Comparison of ENCODE assay signal across 24 mouse cellular contexts in genomic region chr11:32573669-32574068, GRCm38 (mm10). TPM values are rescaled to one million over a fixed set of nuclear protein-coding genes. Genes with fewer than 3 reads are reported as not detected.
DNase-seq lines count a peak whose midpoint lies in the region; ATAC-seq and TF ChIP-seq lines count a peak whose summit lies in the region.
"Had no signal": no experiment of that assay in that cellular context is flagged by ENCODE, and none has a peak within 500 bp of the region (broad histone marks: within the 10 kb centered on the region; RNA-seq: fewer than 3 reads in every experiment).

No protein-coding gene starts in this region.

- peak overlapping the region; percentile 77 for H3K27ac ChIP-seq in cerebellum, adult 2 months (ENCODE audit: insufficient read depth, low read length)
- no peak overlapping the region for H3K27ac ChIP-seq in embryonic facial prominence, embryonic 10.5 days (replicated peaks)

- H3K9me3 ChIP-seq in embryonic facial prominence, embryonic 10.5 days: no peaks in the 10 kb centered on the region
- H3K9me3 ChIP-seq: G1E had no signal

- TF ChIP-seq POLR2A in cerebellum, adult 2 months (IDR thresholded peaks at IDR 0.05; ENCODE audit: borderline replicate concordance, insufficient read depth, low read length): no peak

- H3K36me3 ChIP-seq in embryonic facial prominence, embryonic 10.5 days (replicated peaks): no peaks in the 10 kb centered on the region

- H3K4me1 ChIP-seq in cerebellum, adult 2 months (ENCODE audit: control insufficient read depth, insufficient read depth, low read length): peaks cover 27% of the 10 kb centered on the region
- H3K4me1 ChIP-seq in embryonic facial prominence, embryonic 10.5 days: peaks cover 10% of the 10 kb centered on the region; the same call in 1 of the 2 replicates

- DNase-seq in cerebellum, postnatal 10 days: no peak
- DNase-seq in cerebellum, adult 2 months: peak in 1 of 2 experiments; percentile 63
- DNase-seq in cerebellum, postnatal 36 days: no peak
- no peak for DNase-seq in frontal cortex, postnatal 25 days (ENCODE audit: low spot score in 2 of 2)
- peak; percentile 87 for DNase-seq in brain, adult 2 months (ENCODE audit: low read depth, low spot score)
- no peak for DNase-seq in embryonic facial prominence, embryonic 10.5 days (ENCODE audit: low spot score)
- DNase-seq: adrenal gland, adult 2 months; adrenal gland, adult 8-10 months; adrenal gland, postnatal 10 days; adrenal gland, postnatal 14 days; adrenal gland, postnatal 25 days; adrenal gland, postnatal 36 days; B cell, adult 2 months; cerebellum, adult 11 months; cerebellum, adult 11-12 months; cerebellum, adult 8-10 months had no signal

- WGBS in cerebellum, adult 2 months: 26% methylated on average over 2 of the region's 2 CpGs
- 87% methylated on average over 2 of the region's 2 CpGs for WGBS in embryonic facial prominence, embryonic 10.5 days

- ATAC-seq in cerebellum, adult (ENCODE audit: insufficient number of reproducible peaks, low FRiP score, low TSS enrichment): peak; percentile 56
- peak; percentile 29; the same call in 1 of the 2 replicates for ATAC-seq in frontal cortex, adult (ENCODE audit: low TSS enrichment)
- ATAC-seq: activated CD4-positive, CD25-positive, alpha-beta regulatory T cell, adult 4 months; CD4-positive, CD25-positive, alpha-beta regulatory T cell, adult 4 months; Patski had no signal

- H3K4me3 ChIP-seq in cerebellum, adult 2 months (replicated peaks; ENCODE audit: insufficient read depth, low read depth, low read length): no peak overlapping the region
- H3K4me3 ChIP-seq in embryonic facial prominence, embryonic 10.5 days: no peak overlapping the region

- no peak for TF ChIP-seq CTCF in cerebellum, adult 2 months (IDR thresholded peaks at IDR 0.05; ENCODE audit: borderline replicate concordance, insufficient read depth, low read depth, low read length)

- H3K27me3 ChIP-seq in cerebellum, adult 2 months (ENCODE audit: control insufficient read depth, insufficient read depth, low read length): no peaks in the 10 kb centered on the region
- no peaks in the 10 kb centered on the region for H3K27me3 ChIP-seq in embryonic facial prominence, embryonic 10.5 days (replicated peaks; ENCODE audit: low read depth, poor library complexity, severe bottlenecking)
- H3K27me3 ChIP-seq: CH12.LX, Patski had no signal

RNA-seq across cellular contexts. Expression of gene Stk10, which starts 40.6 kb away (rescaled TPM):
- polyA plus RNA-seq in cerebellum, adult 2 months (2012; rRNA removed): 19.6 and 21.6 TPM in 2 replicates
- polyA plus RNA-seq in embryonic facial prominence, embryonic 10.5 days (2016; fragmentation: Nextera tagmentation; extraction: Ambion mirVana): 2.2 and 3.0 TPM in 2 replicates

RNA-seq across cellular contexts. Expression of gene Efcab9, which starts 41.8 kb away (rescaled TPM):
- polyA plus RNA-seq in cerebellum, adult 2 months (2012; rRNA removed): 0.97 and 1.4 TPM in 2 replicates
- polyA plus RNA-seq in embryonic facial prominence, embryonic 10.5 days (2016; fragmentation: Nextera tagmentation; extraction: Ambion mirVana): 0.39 TPM in 1 of 2 replicates, not detected in the other
- polyA plus RNA-seq: adrenal gland, adult 2 months; brain, embryonic 14.5 days; G1E had no signal
